Mouse (Mus musculus): ENCODE measurements around the gene Rabif. TPM values are rescaled to one million over a fixed set of nuclear protein-coding genes. Genes with fewer than 3 reads are reported as not detected.

The Rabif gene
- polyA plus RNA-seq, 1 experiment from 2014 or later, result 11.5 TPM

DNA sequence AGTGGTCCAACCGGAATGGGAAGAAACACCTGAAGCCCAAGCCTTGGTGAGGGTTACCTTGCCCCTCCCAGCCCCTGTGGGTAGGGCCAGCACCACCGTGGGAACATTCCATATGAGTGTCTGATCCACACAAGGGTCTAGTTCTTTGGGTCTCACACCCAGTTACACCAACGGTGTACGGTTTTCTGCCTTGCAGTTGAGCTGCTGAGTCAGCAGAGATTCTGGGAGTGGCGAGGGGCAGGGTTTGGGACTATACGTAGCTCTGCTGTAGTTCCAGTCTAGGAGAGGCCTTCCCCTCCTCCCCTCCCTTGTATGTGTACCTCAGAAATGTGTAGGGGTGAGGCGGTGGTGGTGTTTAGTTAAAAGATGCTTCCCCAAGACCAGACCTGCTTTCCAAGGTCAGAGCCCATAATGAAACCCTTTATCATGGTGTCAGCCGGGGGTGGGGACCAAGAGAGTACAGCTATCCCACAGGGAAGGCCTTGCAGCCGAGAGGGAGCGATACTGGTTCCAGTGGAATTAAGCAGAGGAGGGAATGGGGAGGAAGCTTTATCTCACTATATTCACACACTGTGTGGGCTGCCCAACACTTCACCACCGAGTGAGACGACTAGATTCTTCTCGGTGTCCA lies 60.9 kb downstream of the Rabif start:
- Histone ChIP-seq H3K36me3 (ENCODE audit: inconsistent target) (no peaks in the 10 kb centered on the region), H3K79me2 (ENCODE audit: inconsistent target) (no peaks in the 10 kb centered on the region), H3K27ac (no peak overlapping the region), H3K4me3 (ENCODE audit: inconsistent target) (no peak overlapping the region)
- WGBS (ENCODE audit: missing documents), result 77% methylated on average over 13 of the region's 13 CpGs

DNA sequence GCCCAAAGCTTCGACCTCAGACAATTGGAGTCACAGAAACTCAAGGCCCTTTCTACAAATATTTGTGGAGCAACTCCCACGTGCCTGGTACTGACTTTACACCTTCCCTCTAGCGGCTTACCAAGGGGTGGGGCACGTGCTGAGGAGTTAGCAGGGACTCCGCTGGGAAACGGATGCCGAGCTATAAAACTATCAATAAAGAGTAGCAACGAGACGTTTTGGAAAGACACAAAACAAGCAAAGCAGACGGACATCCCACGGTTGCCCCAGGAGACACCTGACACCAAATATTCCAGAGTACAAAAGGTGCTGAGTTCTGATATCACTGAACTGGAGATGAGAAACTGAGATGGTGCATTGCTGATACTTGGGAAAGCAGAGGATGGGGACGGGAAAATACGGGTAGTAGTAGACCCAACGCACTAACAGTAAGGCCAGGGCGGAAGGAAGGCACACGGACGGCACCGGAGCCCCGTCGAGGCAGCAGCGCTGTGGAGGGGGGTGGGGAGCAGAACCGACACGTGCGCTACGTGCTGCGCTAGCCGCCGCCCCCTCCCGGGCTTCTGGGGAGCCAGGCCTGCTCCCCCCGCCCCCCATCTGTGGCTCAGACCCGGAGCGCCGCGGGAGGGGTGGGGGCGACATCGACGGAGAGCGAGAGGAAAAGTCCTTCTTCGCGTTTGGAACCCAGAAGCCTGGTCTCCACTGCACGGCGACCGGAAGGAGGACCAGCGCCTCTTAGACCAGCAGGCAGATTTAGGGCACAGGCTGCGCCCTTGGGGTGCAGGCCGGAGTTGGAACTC lies 61.6 kb downstream of the Rabif start:
- Histone ChIP-seq H3K4me3 (ENCODE audit: inconsistent target) (peak overlapping the region; percentile 48), H3K27ac (peak overlapping the region; percentile 24; the same call in 1 of the 2 replicates), H3K36me3 (ENCODE audit: inconsistent target) (no peaks in the 10 kb centered on the region), H3K79me2 (ENCODE audit: inconsistent target) (no peaks in the 10 kb centered on the region)
- WGBS (ENCODE audit: missing documents), result 9% methylated on average over 45 of the region's 46 CpGs

DNA sequence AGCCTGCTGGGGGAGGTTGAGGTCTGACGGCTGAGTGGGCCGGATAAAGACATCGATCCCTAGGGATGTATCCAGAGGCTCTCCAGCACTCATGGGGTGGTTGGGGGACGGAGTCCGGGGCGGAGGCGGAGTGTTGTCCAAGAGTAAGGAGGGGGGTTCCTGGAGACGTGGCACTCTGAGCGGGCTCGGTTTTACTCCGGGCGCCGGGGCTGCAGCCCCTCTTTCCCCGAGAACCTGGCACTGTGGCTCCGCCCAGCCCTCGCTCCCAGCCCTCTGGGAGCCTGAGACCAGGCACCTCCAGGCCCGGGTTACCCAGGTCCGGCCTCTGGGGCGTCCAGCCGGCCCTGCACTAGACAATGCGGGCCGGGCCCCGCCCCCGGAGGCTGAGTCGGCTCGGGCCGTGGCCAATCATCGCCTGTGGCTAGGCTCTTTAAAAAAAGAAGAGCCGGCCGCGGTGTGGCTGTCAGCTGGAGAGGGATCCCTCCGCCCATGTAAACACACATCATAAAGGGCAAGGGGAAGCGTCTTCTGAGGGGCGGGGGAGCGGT lies 62.3 kb downstream of the Rabif start:
- Histone ChIP-seq H3K4me3 (ENCODE audit: inconsistent target) (peak overlapping the region; percentile 48), H3K79me2 (ENCODE audit: inconsistent target) (no peaks in the 10 kb centered on the region), H3K36me3 (ENCODE audit: inconsistent target) (no peaks in the 10 kb centered on the region), H3K27ac (peak overlapping the region; percentile 24; the same call in 1 of the 2 replicates)
- WGBS (ENCODE audit: missing documents), result 1% methylated on average over 35 of the region's 35 CpGs

Other genes starting within 250 kb of the Rabif start
- gene Myog, start 204.7 kb upstream of the Rabif start, polyA plus RNA-seq (2018), result not detected in 3 replicates
- 5.1 to 8.5 TPM (median 6.0 TPM) in 3 replicates for gene Ppfia4, start 161.7 kb upstream of the Rabif start, polyA plus RNA-seq (2018)
- gene Tmem183a, start 132.7 kb upstream of the Rabif start, polyA plus RNA-seq (2018), result 31.9 to 35.6 TPM (median 34.8 TPM) in 3 replicates
- gene 4933406M09Rik, start 108.7 kb upstream of the Rabif start, polyA plus RNA-seq (2018), result not detected in 3 replicates
- 67.3 to 81.1 TPM (median 76.8 TPM) in 3 replicates for gene Cyb5r1, start 89.1 kb upstream of the Rabif start, polyA plus RNA-seq (2018)
- 121 to 204 TPM (median 153 TPM) in 3 replicates for gene Adipor1, start 79.3 kb upstream of the Rabif start, polyA plus RNA-seq (2018)
- gene Klhl12, start 39.1 kb upstream of the Rabif start, polyA plus RNA-seq (2018), result 2.9 to 3.4 TPM (median 3.1 TPM) in 3 replicates
- not detected in 3 replicates for gene Mgat4e, start 55.0 kb downstream of the Rabif start, polyA plus RNA-seq (2018)
- gene Kdm5b, start 65.5 kb downstream of the Rabif start, polyA plus RNA-seq (2018), result 2.8 to 4.8 TPM (median 4.1 TPM) in 3 replicates
- gene Syt2, start 152.0 kb downstream of the Rabif start, polyA plus RNA-seq (2018), result not detected in 3 replicates

Measured in macrophage (primary cell).